Mouse (Mus musculus) forebrain, embryonic 14.5 days (tissue): ENCODE results near the gene N4bp3. TPM values are rescaled to one million over a fixed set of nuclear protein-coding genes. Genes with fewer than 3 reads are reported as not detected.
A peak's percentile ranks its signal among the peaks of the same experiment; 100 is the strongest.
"Not testable (repeated sequence)": the region's sequence is repeated elsewhere in the genome, so short reads cannot be mapped to it uniquely, and the experiment has no call there.

Experiments used
- ATAC-seq: fragments of 200-750 bp; cut with Nextera tagmentation; 2 replicates; pipeline ENCODE4 v1.8.0; 2017; ENCODE audit warnings: mild to moderate bottlenecking, moderate library complexity
- DNase-seq: peaks from one replicate; pipeline ENCODE4 v3.0.0-alpha.2; 2015; ENCODE audit warnings: low spot score
- H3K27ac ChIP-seq: fragments of 300-500 bp; sonication (generic); 2 replicates; pipeline ENCODE4 v1.5.1; 2014; ENCODE audit warnings: low read depth, mild to moderate bottlenecking, control low read depth, low read length, moderate library complexity
- H3K27me3 ChIP-seq: fragments of 300-500 bp; sonication (generic); replicated peaks from 2 replicates; pipeline ENCODE4 v1.6.1; 2014; ENCODE audit warnings: low read length, control low read depth, mixed read lengths; ENCODE audit not compliant: control insufficient read depth, insufficient read depth
- H3K36me3 ChIP-seq: fragments of 300-500 bp; sonication (generic); 2 replicates; pipeline ENCODE4 v1.6.1; 2014; ENCODE audit warnings: low read length, control low read depth; ENCODE audit not compliant: control insufficient read depth, insufficient read depth
- H3K4me1 ChIP-seq: fragments of 300-500 bp; sonication (generic); 2 replicates; pipeline ENCODE4 v1.6.1; 2014; ENCODE audit warnings: antibody characterized with exemption, low read length, control low read depth; ENCODE audit not compliant: control insufficient read depth, insufficient read depth
- H3K4me2 ChIP-seq: fragments of 300-500 bp; sonication (generic); 2 replicates; pipeline ENCODE4 v1.6.1; 2014; ENCODE audit warnings: mild to moderate bottlenecking, control low read depth, low read length
- H3K4me3 ChIP-seq: fragments of 300-500 bp; sonication (generic); 2 replicates; pipeline ENCODE4 v1.5.1; 2014; ENCODE audit warnings: low read depth, low read length, control low read depth
- H3K9ac ChIP-seq: fragments of 300-500 bp; sonication (generic); 2 replicates; pipeline ENCODE4 v1.6.1; 2014; ENCODE audit warnings: mild to moderate bottlenecking, low read length, control low read depth, moderate library complexity
- H3K9me3 ChIP-seq: fragments of 300-500 bp; sonication (generic); replicated peaks from 2 replicates; pipeline ENCODE4 v1.6.1; 2016; ENCODE audit warnings: low read length, control low read depth, mixed read lengths; ENCODE audit not compliant: control insufficient read depth
- WGBS: fragments of 180-500 bp; shearing (Covaris S2); extraction: QIAGEN DNeasy Blood & Tissue Kit; methylation state at CpG from one replicate; pipeline ENCODE4 v1.1.7; 2014; 5-methylcytosine and 5-hydroxymethylcytosine counted together
- polyA plus RNA-seq: library from polyadenylated mRNA; unstranded; fragments of >200 nt; fragmentation: Nextera tagmentation; extraction: Ambion mirVana; gene quantifications from 2 replicates; pipeline ENCODE4 v1.2.1, GENCODE M21; 2014

The N4bp3 gene
- polyA plus RNA-seq, result 6.6 and 9.9 TPM in 2 replicates

DNA sequence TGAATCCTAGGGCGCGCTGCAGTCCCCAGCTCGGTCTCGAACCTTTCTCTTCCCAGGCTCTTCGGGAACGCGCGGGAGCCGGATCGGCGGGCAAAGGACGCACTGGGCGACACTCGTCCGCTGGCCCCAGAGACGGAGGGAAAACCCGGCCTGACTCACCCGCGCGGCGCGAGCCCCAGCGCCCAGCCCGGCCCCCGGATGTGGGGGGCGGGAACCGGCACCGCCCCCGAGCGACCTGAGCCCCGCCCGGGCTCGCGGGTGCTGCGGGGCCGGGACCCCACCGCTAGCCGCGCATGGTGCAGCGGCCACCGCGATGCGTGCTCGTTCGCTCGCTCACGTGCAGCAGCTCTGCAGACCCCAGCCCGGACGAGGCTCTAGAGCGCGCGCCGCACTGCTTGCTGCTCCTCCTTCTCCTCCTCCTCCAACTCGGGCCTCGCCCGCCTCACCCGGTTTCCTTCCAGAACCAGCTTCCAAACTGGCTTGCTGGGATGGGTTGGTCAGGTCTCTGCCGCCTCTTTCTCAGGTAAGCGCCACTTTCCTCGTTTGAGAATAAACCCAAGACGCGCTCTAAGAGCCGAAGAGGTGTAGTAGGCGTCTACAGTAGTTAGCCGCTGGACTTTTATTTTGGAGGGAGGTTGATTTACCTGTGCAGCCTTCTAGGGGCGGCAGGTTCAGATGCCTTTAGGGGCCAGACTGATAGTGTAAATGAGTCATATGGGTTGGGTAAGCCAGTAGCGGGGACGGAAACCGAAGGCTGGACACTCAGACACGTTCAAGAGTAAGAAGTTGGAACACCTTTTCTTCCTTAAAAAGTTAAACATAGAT, at the start of gene N4bp3, which contains the start of gene D930048N14Rik:
Gene N4bp3 (minus strand): TSS at position 152 of the 825 bp plus-strand sequence.
Gene D930048N14Rik (plus strand): TSS at position 264 of the 825 bp plus-strand sequence.
- peak within 1 kb of the TSS; percentile 93 for H3K4me2 ChIP-seq
- ATAC-seq, result peak; percentile 74
- no peak within 1 kb of the TSS for H3K27ac ChIP-seq
- peak within 1 kb of the TSS; percentile 54 for H3K4me3 ChIP-seq
- WGBS, result 1% methylated on average over 63 of the region's 70 CpGs
- peaks cover 13% of the 10 kb centered on the region for H3K27me3 ChIP-seq
- H3K9ac ChIP-seq, result peak within 1 kb of the TSS; percentile 67
- DNase-seq, result peak; percentile 67
- peaks cover 3% of the 10 kb centered on the region; the same call in 1 of the 2 replicates for H3K4me1 ChIP-seq
- no peaks in the 10 kb centered on the region for H3K36me3 ChIP-seq
- H3K9me3 ChIP-seq, result no peaks in the 10 kb centered on the region

DNA sequence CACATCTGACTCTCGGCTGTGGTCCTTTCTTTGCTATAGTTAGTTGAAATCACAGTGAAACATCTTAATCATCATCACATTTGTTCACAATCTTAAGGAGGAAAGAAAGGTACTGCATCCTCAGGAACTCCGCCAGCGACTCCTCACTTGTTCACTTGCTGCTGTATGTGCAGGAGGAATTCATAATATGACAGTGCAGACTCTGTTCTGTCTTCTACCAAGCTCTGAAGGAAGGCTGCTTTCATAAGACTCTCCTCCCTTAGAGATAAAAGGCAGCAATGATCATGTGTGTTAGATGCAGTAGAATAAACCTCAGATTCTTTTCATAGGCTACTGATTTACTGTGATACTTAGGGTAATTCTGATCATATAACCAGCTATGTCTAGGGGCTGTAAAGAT, 44.3 kb upstream of the N4bp3 start:
- H3K27ac ChIP-seq, result no peak overlapping the region
- H3K9ac ChIP-seq, result no peak overlapping the region
- H3K27me3 ChIP-seq, result no peaks in the 10 kb centered on the region
- H3K36me3 ChIP-seq, result peaks cover 36% of the 10 kb centered on the region
- no peak overlapping the region for H3K4me3 ChIP-seq
- ATAC-seq (no peak), DNase-seq (no peak)
- no peak overlapping the region for H3K4me2 ChIP-seq
- H3K4me1 ChIP-seq, result no peaks in the 10 kb centered on the region
- 96% methylated on average over 3 of the region's 3 CpGs for WGBS
- no peaks in the 10 kb centered on the region for H3K9me3 ChIP-seq

DNA sequence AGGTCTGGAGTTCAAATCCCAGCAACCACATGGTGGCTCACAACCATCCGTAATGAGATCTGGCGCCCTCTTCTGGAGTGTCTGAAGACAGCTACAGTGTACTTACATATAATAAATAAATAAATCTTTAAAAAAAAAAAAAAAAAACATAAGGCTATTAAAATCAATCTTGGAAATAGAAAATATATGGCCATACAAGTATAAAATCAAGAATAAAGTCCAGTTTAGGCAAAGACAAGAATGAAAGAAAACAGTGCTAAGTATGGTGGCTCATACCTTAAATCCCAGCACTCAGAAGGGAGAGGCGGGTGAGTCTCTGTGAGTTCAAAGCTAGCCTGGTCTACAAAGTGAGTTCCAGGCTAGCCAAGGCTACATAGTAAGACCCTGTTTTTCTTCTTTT, 40.0 kb upstream of the N4bp3 start:
- not testable (repeated sequence) for H3K4me1 ChIP-seq, H3K4me3 ChIP-seq, H3K36me3 ChIP-seq, ATAC-seq, DNase-seq, H3K9me3 ChIP-seq, H3K27me3 ChIP-seq, H3K4me2 ChIP-seq, H3K9ac ChIP-seq, H3K27ac ChIP-seq
- 93% methylated on average over 1 of the region's 3 CpGs for WGBS

DNA sequence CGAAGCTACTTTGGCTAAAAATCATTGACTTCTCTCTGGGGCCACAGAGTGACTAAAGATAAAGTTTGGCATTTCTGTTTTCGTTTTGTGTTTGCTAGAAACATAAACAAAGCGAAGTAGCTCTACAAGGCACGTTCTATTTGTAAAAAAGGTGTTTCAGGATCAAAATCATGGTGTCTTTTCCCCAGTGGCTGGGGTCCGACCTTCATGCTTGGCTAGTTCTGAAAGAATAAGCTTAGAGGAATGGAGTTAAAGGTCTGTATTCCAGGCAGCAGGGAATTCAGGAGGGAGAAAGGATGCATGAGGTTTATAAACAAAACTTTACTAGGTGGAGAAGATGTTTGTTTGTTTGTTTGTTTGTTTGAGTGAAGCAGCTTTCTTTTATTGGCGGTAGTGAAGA, 38.7 kb upstream of the N4bp3 start:
- WGBS, result 22% methylated on average over 6 of the region's 6 CpGs
- Histone ChIP-seq H3K9me3 (no peaks in the 10 kb centered on the region), H3K27ac (peak overlapping the region; percentile 98), H3K4me2 (peak overlapping the region; percentile 53), H3K36me3 (peaks cover 11% of the 10 kb centered on the region; the same call in 1 of the 2 replicates), H3K4me1 (peaks cover 6% of the 10 kb centered on the region), H3K27me3 (no peaks in the 10 kb centered on the region), H3K9ac (peak overlapping the region; percentile 69), H3K4me3 (peak overlapping the region; percentile 66)
- no peak for DNase-seq
- no peak for ATAC-seq

DNA sequence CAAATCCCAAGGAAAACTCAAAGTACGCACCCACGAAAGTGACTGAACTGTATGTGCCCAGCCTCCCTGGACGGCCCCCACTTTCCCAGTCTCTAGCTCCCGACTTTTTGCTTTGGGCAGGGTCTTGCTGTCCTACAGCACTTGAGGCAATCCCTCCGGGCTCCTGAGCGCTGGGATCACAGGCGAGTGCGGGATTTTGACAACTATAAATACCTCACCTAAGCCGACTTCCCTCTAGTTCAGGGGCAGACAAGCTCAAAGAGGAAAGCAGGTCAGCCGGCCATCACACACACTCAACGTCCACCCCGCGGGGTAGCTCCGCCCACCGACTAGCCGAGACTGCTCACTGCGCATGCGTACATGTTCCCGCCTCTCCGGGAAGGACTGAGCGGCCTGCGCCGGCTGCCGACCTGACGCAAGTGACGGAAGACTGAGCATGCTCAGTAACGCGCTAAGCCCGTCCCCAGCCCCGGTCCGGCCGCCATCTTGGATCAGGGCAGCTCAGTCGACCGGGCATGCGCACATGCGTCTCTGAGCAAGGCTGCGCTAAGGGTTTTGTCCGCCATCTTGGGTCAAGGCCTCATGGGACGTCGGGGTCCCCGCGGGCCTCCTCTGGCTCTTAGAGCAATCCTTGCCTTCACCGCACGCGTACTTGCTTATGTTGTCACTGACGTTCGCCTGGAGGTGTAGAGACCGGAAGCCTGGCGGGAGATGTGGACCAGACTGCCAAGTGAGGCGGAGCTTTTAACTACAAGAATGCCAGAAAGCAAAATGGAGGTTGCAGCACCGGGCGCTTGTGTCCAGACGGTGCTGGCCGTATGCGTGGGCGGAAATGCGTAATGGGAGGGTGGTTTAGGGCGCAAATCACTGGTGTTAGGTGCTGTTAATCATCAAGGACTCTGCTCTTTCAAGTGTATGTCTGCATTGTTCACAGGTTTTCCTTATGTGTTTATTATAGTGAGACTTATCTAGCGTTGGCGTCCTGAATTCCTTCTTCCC, 38.0 kb upstream of the N4bp3 start, which contains the start of gene 0610009B22Rik:
Gene 0610009B22Rik (minus strand): TSS at position 545 of the 999 bp plus-strand sequence.
- WGBS, result under 1% methylated on average over 60 of the region's 60 CpGs
- H3K27me3 ChIP-seq, result no peaks in the 10 kb centered on the region
- peak within 1 kb of the TSS; percentile 66 for H3K4me3 ChIP-seq
- peaks cover 6% of the 10 kb centered on the region for H3K4me1 ChIP-seq
- H3K4me2 ChIP-seq, result peak within 1 kb of the TSS; percentile 71
- peak within 1 kb of the TSS; percentile 83 for H3K9ac ChIP-seq
- peak; percentile 100 for DNase-seq
- H3K9me3 ChIP-seq, result no peaks in the 10 kb centered on the region
- ATAC-seq, result peak; percentile 99
- peak within 1 kb of the TSS; percentile 98 for H3K27ac ChIP-seq
- peaks cover 11% of the 10 kb centered on the region; the same call in 1 of the 2 replicates for H3K36me3 ChIP-seq

DNA sequence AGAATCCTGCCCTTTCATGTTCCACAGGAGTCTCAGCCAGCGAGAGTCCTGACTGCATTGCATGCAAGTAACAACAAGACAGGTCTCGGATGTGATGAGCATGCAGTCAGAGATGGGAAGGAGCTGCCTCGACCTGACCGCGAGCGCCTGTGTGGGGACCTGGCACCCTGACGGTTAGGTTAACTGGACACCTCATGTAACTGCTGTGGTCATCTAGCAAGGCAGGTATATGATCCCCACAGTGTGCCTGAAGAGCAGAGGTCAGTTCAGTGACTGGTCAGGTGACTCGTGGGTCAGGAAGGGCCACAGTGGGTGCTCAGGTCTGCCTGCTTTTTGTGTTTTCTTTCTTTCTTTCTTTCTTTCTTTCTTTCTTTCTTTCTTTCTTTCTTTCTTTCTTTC, 31.3 kb upstream of the N4bp3 start:
- 44% methylated on average over 8 of the region's 8 CpGs for WGBS
- no peak for DNase-seq
- no peak overlapping the region for H3K4me2 ChIP-seq
- H3K9ac ChIP-seq, result no peak overlapping the region
- no peak overlapping the region for H3K4me3 ChIP-seq
- no peaks in the 10 kb centered on the region for H3K27me3 ChIP-seq
- no peak for ATAC-seq
- H3K27ac ChIP-seq, result no peak overlapping the region
- H3K4me1 ChIP-seq, result no peaks in the 10 kb centered on the region
- H3K9me3 ChIP-seq, result no peaks in the 10 kb centered on the region
- peaks cover 8% of the 10 kb centered on the region; the same call in 1 of the 2 replicates for H3K36me3 ChIP-seq

DNA sequence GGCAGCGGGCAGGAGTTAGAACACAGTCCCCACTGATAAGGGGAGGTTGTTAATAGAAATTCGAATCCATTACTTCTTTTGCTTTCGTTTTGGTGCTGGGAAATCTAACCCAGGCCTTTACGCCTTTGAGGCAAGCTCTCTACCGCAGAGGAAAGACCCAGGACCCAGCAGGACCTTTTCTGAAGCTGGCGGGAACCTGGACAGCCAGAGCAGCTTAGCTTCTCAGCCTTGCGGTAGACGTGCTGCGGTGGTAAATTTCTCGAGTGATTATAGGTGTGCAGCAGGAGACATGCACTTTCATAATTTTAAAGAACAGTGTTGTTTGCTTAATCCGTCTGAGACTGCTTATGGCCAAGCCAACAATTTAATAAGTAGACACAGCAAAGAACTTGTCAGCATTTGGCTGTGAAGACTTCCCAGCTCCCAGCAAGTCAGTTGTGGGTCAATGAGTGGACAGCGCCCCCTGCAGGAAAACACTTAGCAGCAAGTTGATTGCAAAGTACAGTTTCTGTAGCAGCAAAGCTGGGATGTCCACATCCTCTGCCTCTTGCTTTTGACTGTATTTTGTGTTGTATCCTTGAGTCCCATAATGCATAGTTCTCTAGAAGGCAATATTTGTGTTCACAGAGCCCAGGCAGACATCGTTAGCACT, 30.8 kb upstream of the N4bp3 start:
- DNase-seq, result peak; percentile 83
- H3K4me2 ChIP-seq, result 0 out of 2 replicates have a peak overlapping the region, but pooled peaks have one; percentile 8
- no peak overlapping the region for H3K27ac ChIP-seq
- H3K4me1 ChIP-seq, result no peaks in the 10 kb centered on the region
- 0 out of 2 replicates have a peak, but pooled peaks have one; percentile 32 for ATAC-seq
- no peak overlapping the region for H3K9ac ChIP-seq
- H3K4me3 ChIP-seq, result no peak overlapping the region
- peaks cover 8% of the 10 kb centered on the region; the same call in 1 of the 2 replicates for H3K36me3 ChIP-seq
- H3K27me3 ChIP-seq, result no peaks in the 10 kb centered on the region
- no peaks in the 10 kb centered on the region for H3K9me3 ChIP-seq
- WGBS, result 35% methylated on average over 13 of the region's 13 CpGs

DNA sequence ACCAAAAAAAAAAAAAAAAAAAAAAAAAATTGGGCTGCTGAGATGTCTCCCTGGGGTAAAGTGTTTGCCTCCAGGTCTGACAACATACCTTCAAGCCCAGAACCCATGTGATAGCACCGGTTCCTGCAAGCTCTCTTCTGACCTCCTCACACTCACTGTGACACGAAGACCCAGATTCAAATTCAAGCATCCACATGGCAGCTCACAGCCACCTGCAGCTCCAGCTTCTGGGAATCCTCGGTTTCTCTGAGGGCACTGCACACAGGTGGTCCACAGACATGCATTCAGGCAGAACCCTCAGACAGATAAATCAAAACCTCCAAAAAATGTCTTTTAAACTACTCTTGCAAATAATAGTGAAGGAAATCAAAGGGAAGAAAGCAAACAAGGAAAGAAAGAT, 28.8 kb upstream of the N4bp3 start:
- Histone ChIP-seq H3K27ac (no peak overlapping the region), H3K9ac (no peak overlapping the region), H3K4me1 (no peaks in the 10 kb centered on the region), H3K36me3 (no peaks in the 10 kb centered on the region), H3K9me3 (no peaks in the 10 kb centered on the region), H3K27me3 (no peaks in the 10 kb centered on the region), H3K4me2 (no peak overlapping the region), H3K4me3 (no peak overlapping the region)
- no peak for ATAC-seq
- WGBS, result 77% methylated on average over 3 of the region's 3 CpGs
- DNase-seq, result no peak
